Mouse (Mus musculus): ENCODE measurements around the gene Ptbp3.
"Not testable (repeated sequence)": the region's sequence is repeated elsewhere in the genome, so short reads cannot be mapped to it uniquely, and the experiment has no call there.

The Ptbp3 gene

GRCm38 (mm10) chr4:59549175-59549976, at the start of gene Ptbp3:
Gene Ptbp3 (minus strand): TSS chr4:59549364.
- peak; percentile 92 for DNase-seq

GRCm38 (mm10) chr4:59596556-59596955, 47.4 kb upstream of the Ptbp3 start:
- DNase-seq, result no peak

- DNase-seq, result no peak
These were observed 45.5 kb upstream of the Ptbp3 start for GRCm38 (mm10) chr4:59594614-59595013.

- DNase-seq, result no peak
These were observed 38.7 kb upstream of the Ptbp3 start for GRCm38 (mm10) chr4:59587872-59588226.

- DNase-seq, result no peak
These were observed 38.2 kb upstream of the Ptbp3 start for GRCm38 (mm10) chr4:59587215-59587871.

GRCm38 (mm10) chr4:59585097-59585496, 35.9 kb upstream of the Ptbp3 start:
- peak; percentile 92 for DNase-seq

GRCm38 (mm10) chr4:59582186-59582585, 33.0 kb upstream of the Ptbp3 start:
- DNase-seq, result peak; percentile 26

- peak; percentile 99 for DNase-seq
These were observed 32.4 kb upstream of the Ptbp3 start, which contains the start of gene Hsdl2 for GRCm38 (mm10) chr4:59581314-59582185. Gene Hsdl2 (plus strand): TSS chr4:59581563.

- no peak for DNase-seq
These were observed 31.5 kb upstream of the Ptbp3 start for GRCm38 (mm10) chr4:59580495-59581281.

- no peak for DNase-seq
These were observed 26.2 kb upstream of the Ptbp3 start for GRCm38 (mm10) chr4:59575184-59575958.

- no peak for DNase-seq
These were observed 23.5 kb upstream of the Ptbp3 start for GRCm38 (mm10) chr4:59572521-59573118.

- DNase-seq, result not testable (repeated sequence)
These were observed 21.4 kb upstream of the Ptbp3 start for GRCm38 (mm10) chr4:59570519-59570918.

- peak; percentile 85 for DNase-seq
These were observed 20.4 kb upstream of the Ptbp3 start for GRCm38 (mm10) chr4:59569538-59569937.

GRCm38 (mm10) chr4:59567576-59568260, 18.6 kb upstream of the Ptbp3 start:
- DNase-seq, result no peak

- no peak for DNase-seq
These were observed 16.5 kb upstream of the Ptbp3 start for GRCm38 (mm10) chr4:59565571-59566188.

GRCm38 (mm10) chr4:59564128-59564527, 15.0 kb upstream of the Ptbp3 start:
- DNase-seq, result no peak

GRCm38 (mm10) chr4:59560141-59560540, 11.0 kb upstream of the Ptbp3 start:
- DNase-seq, result no peak

- peak; percentile 76 for DNase-seq
These were observed 9.0 kb upstream of the Ptbp3 start for GRCm38 (mm10) chr4:59558096-59558720.

GRCm38 (mm10) chr4:59557343-59557742, 8.2 kb upstream of the Ptbp3 start:
- not testable (repeated sequence) for DNase-seq

GRCm38 (mm10) chr4:59555177-59555576, 6.0 kb upstream of the Ptbp3 start:
- DNase-seq, result no peak
